Mouse (Mus musculus): Measurements from ENCODE around the gene Irf2bpl.

The Irf2bpl gene

DNA sequence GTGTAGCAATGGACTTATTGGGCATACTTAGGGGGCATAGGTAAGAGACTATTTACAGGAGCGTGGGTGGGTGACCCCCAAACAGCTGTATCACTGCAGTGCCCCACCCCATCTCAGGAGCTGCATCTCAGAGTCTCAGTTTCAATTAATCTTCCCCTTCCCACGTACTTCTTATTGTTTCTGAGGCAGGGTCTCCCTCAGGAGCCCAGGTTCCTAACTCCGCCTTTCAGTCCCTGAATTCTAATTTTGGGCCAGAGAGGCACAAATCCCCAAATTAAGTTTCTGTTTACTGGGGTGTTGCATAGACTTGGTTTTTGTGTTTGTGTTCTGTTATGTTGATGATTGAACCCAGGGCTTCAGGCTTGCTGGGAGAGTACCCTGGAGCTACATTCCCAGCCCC, 13.8 kb upstream of the Irf2bpl start:
- DNase-seq (ENCODE audit: low spot score): no peak

DNA sequence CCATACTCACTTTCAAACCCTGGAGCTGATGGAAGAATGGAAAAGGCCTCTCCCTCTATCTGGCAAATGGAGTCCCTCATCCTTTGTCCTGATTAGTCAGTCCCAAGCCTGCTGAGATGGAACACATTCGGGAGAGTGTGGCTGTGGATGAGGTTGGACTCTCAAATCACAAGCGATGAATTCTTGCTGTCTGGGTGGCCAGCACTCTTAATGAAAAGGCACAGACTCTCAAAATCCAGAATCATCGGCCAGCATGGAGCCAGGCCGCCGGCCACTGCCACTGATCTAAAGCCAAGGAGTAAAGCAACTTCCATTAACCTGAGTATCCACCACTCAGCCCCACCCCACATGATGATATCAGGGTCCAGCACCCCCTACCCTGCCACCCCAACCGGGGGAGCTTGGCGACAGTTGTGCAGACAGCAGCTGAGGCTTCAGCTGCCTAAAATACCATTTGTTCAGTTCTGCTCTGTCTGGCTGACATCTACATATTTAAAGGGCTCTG, 13.2 kb upstream of the Irf2bpl start:
- DNase-seq (ENCODE audit: low spot score): no peak

DNA sequence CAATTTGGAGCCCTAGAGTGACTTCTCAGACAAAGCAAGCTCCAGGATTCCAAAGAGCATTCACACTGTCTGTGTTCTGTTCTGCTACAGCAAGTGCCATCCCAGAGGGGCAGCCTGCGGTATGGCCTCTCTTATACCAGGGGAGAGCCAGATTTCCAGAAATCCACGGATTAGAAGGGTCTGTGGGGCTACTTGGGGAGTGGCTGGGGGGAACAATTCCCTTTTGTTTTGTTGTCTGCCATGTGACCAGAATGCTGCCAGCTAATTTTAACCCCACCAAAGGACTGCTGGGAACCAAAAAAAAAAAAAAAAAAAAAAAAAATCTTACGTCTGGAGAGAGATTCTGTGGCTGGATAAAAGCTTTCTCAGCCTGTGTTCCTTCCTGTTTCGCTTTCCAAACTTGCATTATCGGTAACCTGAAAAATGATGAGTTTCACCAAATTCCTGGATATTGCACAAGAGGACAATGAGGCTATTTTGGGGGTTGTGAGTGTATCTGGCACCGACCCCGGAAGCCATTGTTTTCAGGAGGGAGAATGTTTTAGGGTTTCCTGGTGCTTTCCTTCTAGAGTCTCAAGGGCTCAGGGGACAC, 12.4 kb upstream of the Irf2bpl start:
- DNase-seq (ENCODE audit: low spot score): peak; percentile 33

DNA sequence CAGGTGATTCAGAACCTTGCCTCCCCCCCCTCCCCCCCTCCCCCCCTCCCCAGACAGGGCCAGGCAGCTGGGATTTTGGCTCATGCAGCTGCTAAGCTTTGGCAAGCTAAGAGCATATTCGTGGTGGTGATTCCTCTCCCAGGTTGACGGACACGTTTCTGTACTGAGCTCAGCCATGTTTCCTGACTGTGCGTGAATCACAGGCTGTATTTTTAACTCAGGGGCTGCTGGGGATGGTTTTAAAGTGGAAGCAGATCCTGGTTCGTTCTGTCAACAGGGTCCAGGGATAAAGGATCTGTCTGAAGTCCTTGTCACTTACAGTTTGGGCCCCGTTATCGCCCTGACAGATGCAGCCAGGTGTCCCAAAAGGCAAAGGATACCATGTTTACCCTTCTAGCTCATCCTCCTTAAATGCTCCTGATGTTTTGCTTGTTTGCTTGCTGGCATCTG, 11.9 kb upstream of the Irf2bpl start:
- peak; percentile 38 for DNase-seq (ENCODE audit: low spot score)

DNA sequence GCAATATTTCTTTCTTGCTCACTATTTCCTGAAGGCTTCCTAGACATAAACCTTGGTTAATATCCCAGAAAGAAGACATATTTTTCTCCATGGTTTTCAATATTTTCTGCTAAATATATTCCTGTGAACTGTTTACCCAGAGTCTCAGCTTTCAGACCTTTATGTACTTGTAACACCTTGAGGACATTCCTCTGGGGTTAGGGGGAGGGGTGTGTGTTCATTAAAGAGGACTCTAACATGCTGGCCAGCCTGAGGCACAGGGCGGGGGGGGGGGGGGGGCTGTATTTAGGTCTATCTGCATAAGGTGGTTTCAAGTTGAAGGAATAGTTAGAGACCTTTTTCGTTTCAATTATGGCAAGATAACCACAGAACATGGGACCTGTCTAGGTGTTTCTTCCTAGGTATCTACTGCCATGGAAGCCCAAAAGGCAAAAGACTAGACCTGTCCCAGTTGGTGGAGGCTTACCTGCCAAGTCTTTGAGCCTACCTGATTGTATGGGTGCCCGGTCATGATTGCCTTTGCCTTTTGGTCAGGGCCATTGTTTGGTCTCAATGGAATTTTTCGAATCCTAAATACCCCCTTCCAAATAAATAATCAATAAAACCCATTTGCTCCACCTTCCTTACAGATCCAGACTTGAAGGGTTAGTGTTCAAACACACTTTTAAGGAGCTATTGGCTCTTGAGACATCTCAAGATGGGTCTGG, 11.3 kb upstream of the Irf2bpl start:
- DNase-seq (ENCODE audit: low spot score): no peak

DNA sequence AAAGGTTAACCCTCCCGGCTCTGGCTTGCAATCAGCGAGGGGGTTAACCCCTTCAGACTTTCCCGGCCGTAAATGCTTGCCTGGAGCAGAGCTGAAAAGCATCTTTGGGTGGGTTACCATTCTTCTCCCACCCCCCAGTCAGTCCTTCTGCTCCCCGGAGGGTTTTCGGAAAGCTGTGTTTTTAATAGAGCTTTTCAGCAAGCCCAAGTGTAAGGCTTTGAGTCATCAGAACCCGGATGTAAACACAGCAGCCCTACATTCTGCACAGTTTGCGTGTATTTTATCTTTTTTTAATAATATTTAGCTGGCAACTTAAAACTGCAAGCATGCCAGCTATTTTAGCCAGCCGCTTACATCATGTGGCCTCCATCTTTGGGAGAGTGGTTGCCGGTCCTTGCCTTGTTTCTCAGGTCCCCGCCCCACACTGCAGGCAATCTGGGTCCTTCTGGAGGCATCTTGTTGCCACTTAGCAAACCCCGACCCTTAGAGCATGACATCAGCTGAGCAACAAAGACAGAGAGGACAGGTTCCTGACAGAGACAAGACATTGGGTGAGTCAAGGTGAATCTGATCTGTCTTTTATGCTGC, 10.3 kb upstream of the Irf2bpl start:
- DNase-seq (ENCODE audit: low spot score): peak; percentile 68

DNA sequence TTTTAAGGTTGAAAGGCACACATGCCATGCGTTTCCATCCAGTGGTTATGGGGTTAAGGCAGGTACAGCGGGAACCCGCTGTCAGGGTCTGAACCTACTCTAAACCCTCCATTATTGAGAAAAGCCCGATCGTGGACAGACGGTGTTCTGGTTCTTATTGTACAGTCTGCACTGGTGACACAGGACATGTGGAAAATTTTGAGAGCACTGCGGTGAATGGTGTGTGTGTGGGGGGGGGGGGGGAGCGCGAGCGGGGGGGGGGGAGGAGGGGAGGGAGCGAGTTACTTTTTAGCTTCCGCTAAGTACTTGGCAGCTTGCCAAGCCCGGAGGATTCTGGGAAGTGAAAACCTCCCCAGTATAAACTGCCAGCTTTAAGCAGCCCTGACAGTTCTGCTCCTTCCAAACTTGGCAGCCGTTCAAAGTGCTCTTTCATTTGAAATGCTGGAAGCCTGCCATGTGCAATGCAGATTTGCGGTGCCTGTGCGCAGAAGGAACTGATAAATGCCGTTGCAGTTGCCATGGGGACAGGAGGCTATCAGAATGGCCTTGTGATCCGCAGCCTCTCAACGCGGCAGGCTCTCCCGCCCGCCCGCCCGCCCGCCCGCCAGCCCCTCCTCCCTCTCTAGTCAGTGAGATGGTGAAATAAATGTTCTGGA, 9.7 kb upstream of the Irf2bpl start:
- DNase-seq (ENCODE audit: low spot score): peak; percentile 98

DNA sequence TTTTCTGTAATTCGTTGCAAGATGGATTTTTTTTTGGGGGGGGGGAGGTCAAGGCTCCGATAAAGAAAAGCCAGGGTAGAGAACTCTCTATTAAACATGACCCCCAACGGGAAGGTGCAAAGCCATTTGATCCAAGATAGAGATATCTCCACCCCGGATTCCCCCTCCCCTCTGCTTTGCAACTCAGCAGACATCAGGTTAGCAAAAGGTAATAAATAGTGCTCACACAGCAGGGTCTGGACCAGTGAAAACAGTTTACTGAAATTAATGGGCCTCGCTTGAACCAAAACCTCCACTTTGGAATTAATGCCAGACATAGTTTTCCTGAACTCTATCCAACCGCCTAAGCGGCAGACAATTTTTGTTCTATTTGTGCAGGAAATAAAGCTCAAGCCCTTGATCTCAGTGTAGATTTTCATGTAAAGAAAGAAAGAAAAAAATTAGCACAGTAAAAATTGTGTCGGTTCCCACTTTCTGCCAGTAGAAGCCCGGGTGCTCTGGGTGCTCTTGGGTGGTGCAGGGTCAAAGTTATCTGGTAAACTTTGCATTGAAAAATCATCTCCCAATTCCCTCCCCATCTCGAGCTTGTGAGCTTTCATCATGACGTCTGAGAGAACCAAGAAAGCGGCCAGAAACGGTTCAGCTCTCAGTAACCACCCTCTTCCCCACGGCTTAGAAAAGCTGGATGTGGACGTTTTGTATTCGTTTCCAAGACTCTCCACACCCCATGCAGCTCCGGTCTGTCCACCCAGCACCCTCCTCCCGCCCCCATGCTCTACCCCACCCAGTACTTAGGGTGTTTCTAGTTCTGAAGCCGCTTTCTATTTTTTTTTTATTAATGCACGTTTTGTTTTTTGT, 9.0 kb upstream of the Irf2bpl start:
- peak; percentile 35 for DNase-seq (ENCODE audit: low spot score)

DNA sequence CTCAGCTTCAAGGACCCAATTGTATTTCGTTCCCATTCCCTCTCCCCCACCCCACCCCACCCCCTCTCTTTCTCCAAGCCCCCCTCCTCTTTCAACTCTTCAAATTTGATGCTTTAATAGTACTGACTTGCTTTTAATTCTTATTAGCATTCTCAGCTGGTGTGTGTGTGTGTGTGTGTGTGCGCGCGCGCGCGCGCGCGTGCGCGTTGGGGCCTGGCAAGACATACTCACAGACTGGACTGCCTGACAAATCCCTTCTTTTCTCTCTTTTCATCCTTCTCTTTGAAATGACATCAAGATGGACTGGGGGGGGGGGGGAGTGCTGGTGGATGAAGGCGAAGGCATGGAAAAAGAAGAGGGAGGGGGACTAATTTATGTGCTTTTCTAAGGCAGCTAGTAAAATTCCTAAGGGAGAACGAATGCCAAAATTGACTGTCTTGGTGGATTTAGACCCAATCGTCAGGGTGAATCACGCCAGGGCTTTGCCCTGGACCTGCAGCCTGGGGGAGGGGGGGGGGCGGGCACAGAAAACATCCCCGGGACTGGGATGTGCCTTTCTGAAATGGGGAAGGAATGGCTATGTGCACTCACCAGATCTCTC, 8.2 kb upstream of the Irf2bpl start:
- DNase-seq (ENCODE audit: low spot score): peak; percentile 48

DNA sequence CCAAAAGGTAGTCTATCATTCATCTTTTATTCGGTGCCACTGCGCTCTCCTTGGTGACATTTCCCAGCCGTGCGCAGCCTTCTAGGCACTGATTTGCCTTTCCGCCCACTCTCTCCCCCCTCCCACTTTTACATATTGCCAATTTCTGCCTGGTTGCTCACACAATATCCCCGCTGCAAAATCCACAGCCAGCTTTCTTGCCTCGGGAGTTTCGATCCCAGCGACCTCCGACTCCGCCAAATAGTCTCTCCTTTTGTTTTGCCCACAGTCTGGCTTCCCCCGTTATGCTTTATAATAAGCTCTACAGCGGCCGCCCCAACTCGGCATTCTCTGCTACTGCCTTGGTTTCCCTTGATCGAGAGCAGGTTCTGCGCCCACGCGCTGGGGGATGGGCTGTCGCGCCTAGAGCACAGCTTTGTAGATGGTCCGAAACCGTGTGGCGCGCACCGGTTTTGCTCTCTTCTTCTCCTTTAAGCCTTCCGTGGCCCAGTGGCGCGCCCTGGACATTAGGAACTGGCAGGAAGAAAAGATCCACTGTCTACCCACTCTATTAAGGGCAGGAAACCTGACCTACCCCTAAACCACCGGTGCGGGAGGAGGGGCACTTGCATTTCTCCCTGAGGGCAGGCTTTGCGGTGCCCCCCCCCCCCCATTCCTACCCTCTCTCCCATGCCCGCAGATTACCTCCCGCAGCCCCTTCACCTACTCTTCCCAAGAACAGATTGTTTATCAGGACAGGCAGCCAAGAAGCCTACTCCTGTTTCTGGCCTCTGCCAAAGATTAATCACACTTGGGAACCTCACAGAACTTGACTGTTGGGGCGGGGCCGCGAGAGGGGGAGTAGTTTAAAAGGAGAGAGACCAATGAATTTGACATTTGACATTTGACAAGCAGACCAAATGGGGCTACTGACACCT, 7.4 kb upstream of the Irf2bpl start:
- DNase-seq (ENCODE audit: low spot score): peak; percentile 70

DNA sequence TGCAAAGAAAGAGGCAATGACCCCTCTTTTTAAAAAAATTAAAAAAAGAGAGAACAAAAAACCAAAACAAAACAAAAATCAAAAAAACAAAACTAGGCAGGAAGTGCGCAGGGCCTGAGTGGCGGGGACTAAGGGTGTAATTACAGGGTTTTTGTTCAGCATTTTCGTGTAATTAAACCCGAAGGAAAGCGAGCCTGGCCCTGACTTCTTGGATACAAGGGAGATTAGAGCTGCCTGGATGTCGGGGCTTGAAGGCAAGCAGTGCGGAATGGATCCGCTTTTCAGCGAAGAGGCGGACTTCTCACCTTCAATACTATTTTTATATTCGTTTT, 6.8 kb upstream of the Irf2bpl start:
- DNase-seq (ENCODE audit: low spot score): no peak

DNA sequence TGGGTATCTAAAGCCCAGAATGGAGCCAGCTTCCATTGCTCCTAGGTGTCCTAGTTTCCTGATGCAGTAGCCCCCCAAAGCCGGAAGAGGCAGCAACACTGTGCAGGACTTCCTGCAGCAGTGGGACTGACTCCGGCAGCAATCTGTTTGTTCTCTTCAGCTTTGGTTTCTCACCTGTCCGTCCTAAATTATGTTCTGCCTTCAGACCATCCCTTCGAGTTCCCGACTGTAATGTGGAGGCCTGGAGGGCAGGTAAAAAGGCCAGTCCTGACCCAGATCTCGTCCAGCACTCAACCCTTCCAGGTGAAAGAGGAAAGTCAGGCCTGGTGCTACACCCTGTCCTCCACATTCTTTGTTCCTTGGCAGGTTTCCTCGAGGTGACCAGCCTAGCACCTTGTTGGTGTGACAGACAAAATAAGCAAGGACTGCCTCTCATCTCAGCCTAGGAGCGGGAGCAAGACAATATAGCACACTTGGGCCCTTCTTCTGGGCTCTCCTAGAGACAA, 6.3 kb upstream of the Irf2bpl start:
- DNase-seq (ENCODE audit: low spot score): no peak

DNA sequence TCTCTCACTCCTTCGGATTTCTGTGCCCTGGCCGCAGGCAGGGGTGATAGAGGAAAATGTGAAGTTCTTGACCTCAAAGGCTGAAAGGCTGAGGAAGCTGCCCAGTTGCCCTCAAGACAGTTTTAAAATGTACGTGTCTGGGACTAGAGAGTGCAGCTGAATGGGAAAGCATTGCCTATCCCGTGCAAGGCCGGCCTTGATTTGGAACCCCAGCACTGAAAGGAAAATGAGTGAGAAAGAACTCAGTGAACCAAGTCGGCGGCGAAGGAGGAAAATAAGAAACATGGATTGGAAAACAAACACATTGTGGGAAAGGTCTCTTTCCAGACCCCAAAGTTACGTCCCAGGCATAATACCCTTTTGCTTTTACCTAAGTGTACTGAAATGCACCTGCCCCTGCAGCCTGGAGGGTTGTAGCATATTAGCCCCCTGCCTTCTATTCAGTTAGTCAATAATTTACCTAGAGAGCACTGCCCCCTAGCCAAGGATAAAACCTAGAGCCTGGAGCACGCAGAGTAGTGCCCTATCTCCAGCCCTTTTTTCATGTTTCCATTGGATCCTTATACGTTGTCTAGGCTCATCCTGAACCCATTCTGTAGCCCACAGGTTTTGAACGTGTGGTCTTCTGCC, 5.6 kb upstream of the Irf2bpl start:
- DNase-seq (ENCODE audit: low spot score): no peak

DNA sequence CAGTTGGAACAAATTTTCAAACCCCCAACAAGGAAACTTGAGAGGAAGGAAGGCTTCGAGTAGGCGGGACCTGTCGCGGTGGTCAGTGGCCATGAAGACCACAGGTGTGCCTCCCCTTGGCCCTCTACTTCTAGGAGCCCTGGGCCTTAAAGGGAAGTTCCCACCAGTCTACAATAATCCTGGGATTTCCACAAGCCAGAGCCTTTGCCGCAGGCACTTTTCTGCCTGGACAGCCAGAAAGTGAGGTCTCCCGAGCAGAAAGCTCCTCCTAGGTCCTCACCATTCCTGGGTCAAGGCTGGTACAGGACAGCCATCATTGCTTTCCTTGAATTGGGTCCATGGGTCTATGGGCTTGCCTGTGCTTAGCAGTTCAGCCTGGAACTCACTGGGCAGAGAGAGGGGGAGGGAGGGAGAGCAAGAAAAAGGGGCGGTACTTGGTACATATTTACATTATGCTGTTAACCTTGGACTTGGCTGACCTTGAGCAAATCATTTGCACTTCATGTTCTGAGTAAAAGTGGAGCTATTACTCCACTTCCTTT, 4.6 kb upstream of the Irf2bpl start:
- DNase-seq (ENCODE audit: low spot score): no peak

DNA sequence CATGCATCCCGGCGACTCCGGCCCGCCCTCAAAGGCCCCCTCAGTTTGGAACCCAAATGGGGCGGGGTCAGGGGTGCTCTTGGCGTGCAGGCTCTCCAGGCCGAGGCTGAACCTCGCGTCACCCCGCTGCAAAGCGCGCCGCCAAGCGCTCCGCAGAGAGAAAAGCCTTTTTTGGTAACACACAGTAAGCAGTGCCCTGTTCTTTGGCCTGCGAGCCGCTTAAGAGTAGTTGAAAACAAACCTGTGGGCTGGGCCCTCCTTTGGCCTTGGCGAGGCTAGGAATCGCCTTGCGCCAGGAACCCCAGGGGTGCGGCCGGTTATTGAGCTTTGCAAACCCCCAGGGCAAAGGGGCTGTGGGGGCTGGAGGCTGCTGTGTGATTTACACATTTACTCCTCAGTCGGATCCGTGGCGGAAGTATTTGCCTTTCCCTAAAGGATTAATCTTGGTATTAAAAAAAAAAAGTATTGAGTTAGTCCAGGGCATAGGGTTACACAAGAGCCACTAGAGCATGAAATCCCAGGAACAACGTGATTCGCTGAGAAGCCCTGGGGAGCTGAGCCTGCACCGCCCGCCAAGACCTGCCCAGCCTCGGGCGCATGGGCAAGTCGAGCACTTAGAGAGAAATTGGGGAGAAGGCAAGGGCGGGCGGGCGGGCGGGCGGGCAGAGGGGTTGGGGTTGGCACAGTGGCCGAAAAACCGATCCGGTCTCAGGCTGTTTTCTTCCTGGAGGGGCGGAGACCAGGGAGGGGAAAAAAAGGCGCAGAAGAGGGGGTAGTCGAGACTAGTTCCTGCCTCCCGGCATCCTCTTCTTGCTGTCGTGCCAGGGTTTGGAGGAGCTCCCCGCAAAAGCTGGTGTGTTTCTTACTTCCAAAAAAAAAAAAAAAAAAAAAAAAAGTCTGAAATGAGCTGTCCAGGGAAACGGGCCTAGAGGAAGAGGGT, 3.8 kb upstream of the Irf2bpl start:
- peak; percentile 82 for DNase-seq (ENCODE audit: low spot score)

DNA sequence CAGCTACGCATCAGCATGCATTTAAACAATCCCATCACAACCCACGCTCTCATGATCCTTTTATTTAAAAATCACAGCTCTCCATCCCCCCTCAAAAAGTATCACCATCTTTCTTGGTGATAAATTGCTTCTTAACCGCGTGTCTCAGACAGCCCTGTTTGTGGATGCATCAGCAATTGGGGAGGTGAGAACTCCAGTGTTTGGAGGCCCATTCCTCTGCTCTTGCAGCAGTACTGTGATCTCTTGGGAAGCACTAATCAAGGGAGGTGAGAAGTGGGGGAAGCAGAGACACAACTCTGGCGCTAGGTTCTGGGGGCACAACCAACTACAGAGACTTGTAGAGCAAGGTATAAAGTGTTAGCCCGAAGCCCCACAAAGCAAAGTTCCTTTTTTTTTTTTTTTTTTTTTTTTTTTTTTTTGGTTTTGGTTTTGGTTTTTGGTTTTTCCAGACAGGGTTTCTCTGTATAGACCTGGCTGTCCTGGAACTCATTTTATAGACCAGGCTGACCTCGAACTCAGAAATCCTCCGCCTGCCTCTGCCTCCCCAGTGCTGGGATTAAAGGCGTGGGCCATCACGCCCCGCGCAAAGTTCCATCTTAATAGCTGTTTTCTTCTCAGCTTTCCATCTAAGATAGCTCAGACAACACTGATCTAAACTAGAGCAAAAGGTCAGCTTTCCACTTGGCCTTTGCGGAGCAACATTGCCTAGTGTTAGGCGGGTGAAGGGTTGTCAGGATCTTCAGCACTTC, 3.0 kb upstream of the Irf2bpl start:
- DNase-seq (ENCODE audit: low spot score): no peak

DNA sequence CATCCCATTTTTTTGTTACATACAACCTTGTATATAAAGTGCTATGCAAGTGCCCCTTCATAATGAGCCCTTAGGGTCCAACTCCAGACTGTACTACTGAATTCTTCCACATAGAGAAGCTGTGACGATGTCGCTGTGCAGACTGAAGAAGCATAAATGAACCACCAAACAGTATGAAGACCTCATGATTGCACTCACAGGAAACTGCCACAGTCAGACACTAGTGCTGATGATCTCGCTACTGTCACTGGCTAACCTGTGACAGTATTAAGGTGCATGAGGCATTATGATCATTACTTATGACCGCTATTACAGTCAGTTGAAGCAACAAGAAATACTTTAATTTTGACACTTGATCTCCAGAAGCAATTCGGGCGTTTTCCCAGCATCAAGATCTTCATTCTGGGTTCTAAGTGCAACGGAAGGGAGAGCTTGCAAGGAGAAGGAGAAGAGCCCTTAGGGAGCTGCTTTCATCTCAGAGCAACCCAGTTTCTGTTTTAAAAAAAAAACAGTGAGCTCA, 1.9 kb upstream of the Irf2bpl start:
- no peak for DNase-seq (ENCODE audit: low spot score)

Data from MN1 (cell line).